Mouse (Mus musculus): ENCODE data around the gene Jag2. TPM values are rescaled to one million over a fixed set of nuclear protein-coding genes. Genes with fewer than 3 reads are reported as not detected.

Jag2 gene
- total and polyA plus RNA-seq, 2 experiments from 2014 or later, result 3.3 to 58.5 TPM

DNA sequence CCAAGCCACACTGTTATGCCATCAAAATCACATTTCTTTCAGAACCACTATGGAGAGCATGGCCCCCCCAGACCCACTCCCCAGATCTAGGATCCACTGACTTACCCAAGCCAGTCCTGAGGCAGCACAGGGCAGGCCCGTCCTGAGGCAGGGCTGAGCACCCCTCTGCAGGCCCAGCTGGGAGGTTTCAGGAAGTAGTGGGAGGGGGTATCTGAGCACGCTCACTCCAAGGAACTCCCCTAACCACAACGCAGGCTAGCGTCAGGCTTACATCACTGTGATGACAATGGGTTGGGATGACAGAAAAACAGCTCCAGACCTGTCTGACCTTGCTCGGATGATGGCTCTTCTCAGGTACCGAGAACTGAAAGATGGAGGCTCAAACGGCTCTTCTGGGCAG, 68.8 kb downstream of the Jag2 start:
- DNase-seq (ENCODE audit: low spot score) (no peak), ATAC-seq (ENCODE audit: insufficient read depth, low read depth) (no peak)
- H3K4me1 ChIP-seq (ENCODE audit: control insufficient read depth, insufficient read depth), result no peaks in the 10 kb centered on the region
- 66% methylated on average over 7 of the region's 7 CpGs for WGBS
- H3K4me2 ChIP-seq (ENCODE audit: low read depth, low read length), result peak overlapping the region; percentile 10; the same call in 1 of the 2 replicates
- peak overlapping the region; percentile 8; the same call in 1 of the 2 replicates for H3K4me3 ChIP-seq (ENCODE audit: low read depth, low read length)
- H3K36me3 ChIP-seq (replicated peaks; ENCODE audit: control insufficient read depth, insufficient read depth, low read length), result no peaks in the 10 kb centered on the region
- no peaks in the 10 kb centered on the region for H3K9me3 ChIP-seq (replicated peaks; ENCODE audit: control insufficient read depth, low read length)
- no peak overlapping the region; the same call in 1 of the 2 replicates for H3K27ac ChIP-seq (ENCODE audit: low read depth)
- no peak overlapping the region for H3K9ac ChIP-seq (replicated peaks; ENCODE audit: low read depth, low read length)
- no peaks in the 10 kb centered on the region for H3K27me3 ChIP-seq (ENCODE audit: control insufficient read depth, insufficient read depth, low read length)
- TF ChIP-seq CTCF (IDR thresholded peaks at IDR 0.05; ENCODE audit: low read depth) (no peak), EP300 (IDR thresholded peaks at IDR 0.05; ENCODE audit: low read depth) (no peak)

DNA sequence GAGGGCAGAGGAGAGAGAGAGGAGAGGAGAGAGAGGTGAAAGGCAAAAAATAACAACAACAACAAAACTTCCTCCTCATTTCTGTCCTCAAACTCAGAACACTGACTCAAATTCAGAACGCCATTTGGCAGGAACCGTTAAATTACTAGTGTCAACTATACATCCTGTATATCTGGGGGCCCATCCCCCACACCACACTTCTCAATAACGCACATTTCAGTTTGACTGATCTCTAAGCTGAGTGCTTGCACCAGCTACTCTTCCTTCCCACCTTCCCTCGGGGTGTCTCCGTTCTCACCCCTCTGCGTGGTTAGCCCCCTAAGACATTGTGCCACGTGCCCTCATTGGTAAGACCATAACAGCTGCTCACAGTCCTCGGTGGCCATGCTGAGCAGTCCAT, 69.6 kb downstream of the Jag2 start:
- H3K4me3 ChIP-seq (ENCODE audit: low read depth, low read length), result no peak overlapping the region; the same call in 1 of the 2 replicates
- WGBS, result 69% methylated on average over 8 of the region's 8 CpGs

DNA sequence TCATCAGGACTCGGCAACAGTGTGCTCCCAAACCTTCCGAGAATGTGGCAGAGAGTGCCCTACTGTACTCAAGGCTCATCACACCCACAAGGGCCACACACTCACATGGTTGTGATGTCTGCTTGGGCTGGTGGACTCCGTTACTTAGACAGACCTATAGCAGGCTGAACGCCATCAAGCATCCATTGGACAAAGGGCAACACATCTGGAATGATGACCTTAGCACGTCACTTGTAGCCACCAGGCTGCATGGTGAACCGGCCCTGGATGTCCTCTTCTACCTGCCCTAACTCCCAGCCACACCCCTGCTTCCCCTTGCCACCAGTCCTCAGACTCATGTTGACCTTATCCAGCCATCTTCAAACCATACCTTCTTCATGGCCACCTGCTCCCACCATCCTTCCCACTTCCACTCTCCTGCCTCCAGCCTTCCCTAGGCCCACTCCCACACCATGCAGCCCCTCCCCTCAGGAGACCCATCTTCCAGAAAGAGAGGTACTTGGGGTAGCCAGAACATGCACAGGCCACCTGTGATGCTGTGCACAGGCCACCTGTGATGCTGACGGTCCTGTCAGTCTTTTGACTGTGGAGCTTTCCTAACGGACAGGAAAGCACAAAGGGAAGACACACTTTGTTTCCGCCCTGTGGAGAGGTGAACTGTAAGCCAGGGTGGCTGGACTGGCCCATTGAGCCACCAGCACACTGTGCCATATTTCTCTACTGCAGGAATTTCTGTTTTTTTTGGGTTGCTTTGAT, 70.8 kb downstream of the Jag2 start:
- DNase-seq (ENCODE audit: low spot score) (no peak), ATAC-seq (ENCODE audit: insufficient read depth, low read depth) (no peak)
- Histone ChIP-seq H3K4me2 (ENCODE audit: low read depth, low read length) (peak overlapping the region; percentile 18; the same call in 1 of the 2 replicates), H3K9ac (replicated peaks; ENCODE audit: low read depth, low read length) (no peak overlapping the region), H3K9me3 (replicated peaks; ENCODE audit: control insufficient read depth, low read length) (no peaks in the 10 kb centered on the region), H3K4me3 (ENCODE audit: low read depth, low read length) (no peak overlapping the region), H3K27ac (ENCODE audit: low read depth) (no peak overlapping the region), H3K27me3 (ENCODE audit: control insufficient read depth, insufficient read depth, low read length) (no peaks in the 10 kb centered on the region), H3K36me3 (replicated peaks; ENCODE audit: control insufficient read depth, insufficient read depth, low read length) (no peaks in the 10 kb centered on the region), H3K4me1 (ENCODE audit: control insufficient read depth, insufficient read depth) (no peaks in the 10 kb centered on the region)
- TF ChIP-seq CTCF (IDR thresholded peaks at IDR 0.05; ENCODE audit: low read depth) (no peak), EP300 (IDR thresholded peaks at IDR 0.05; ENCODE audit: low read depth) (no peak)
- WGBS, result 87% methylated on average over 9 of the region's 9 CpGs

More for the DNA sequence above, 69.6 kb downstream of the Jag2 start:
- H3K27me3 ChIP-seq (ENCODE audit: control insufficient read depth, insufficient read depth, low read length), result no peaks in the 10 kb centered on the region
- no peaks in the 10 kb centered on the region for H3K36me3 ChIP-seq (replicated peaks; ENCODE audit: control insufficient read depth, insufficient read depth, low read length)
- TF ChIP-seq EP300 (IDR thresholded peaks at IDR 0.05; ENCODE audit: low read depth), result no peak
- TF ChIP-seq CTCF (IDR thresholded peaks at IDR 0.05; ENCODE audit: low read depth), result no peak
- H3K4me2 ChIP-seq (ENCODE audit: low read depth, low read length), result peak overlapping the region; percentile 10; the same call in 1 of the 2 replicates
- DNase-seq (ENCODE audit: low spot score), result no peak
- no peak for ATAC-seq (ENCODE audit: insufficient read depth, low read depth)
- H3K9me3 ChIP-seq (replicated peaks; ENCODE audit: control insufficient read depth, low read length), result no peaks in the 10 kb centered on the region
- H3K9ac ChIP-seq (replicated peaks; ENCODE audit: low read depth, low read length), result no peak overlapping the region
- H3K4me1 ChIP-seq (ENCODE audit: control insufficient read depth, insufficient read depth), result no peaks in the 10 kb centered on the region
- no peak overlapping the region; the same call in 1 of the 2 replicates for H3K27ac ChIP-seq (ENCODE audit: low read depth)

Small RNA genes lying within 50 kb of the gene (microRNA-seq; reads per million reads assigned to microRNA genes)
- not detected for gene Mir6941

Other genes with a start within 250 kb of the Jag2 start
- 10.1 and 17.6 TPM in 2 replicates for gene Cep170b, start 209.3 kb downstream of the Jag2 start, total RNA-seq (2014; rRNA removed; ENCODE audit: low replicate concordance)
- 1.8 and 2.4 TPM in 2 replicates for gene Cep170b, start 209.3 kb downstream of the Jag2 start, polyA plus RNA-seq (2015; fragmentation: Nextera tagmentation; extraction: Ambion mirVana)
- 6.8 and 7.2 TPM in 2 replicates for gene Pld4, start 169.1 kb downstream of the Jag2 start, total RNA-seq (2014; rRNA removed; ENCODE audit: low replicate concordance)
- 3.4 and 4.7 TPM in 2 replicates for gene Pld4, start 169.1 kb downstream of the Jag2 start, polyA plus RNA-seq (2015; fragmentation: Nextera tagmentation; extraction: Ambion mirVana)
- gene Ahnak2, start 127.1 kb downstream of the Jag2 start, total RNA-seq (2014; rRNA removed; ENCODE audit: low replicate concordance), result 6.8 and 10.5 TPM in 2 replicates
- 2.3 and 2.4 TPM in 2 replicates for gene Ahnak2, start 127.1 kb downstream of the Jag2 start, polyA plus RNA-seq (2015; fragmentation: Nextera tagmentation; extraction: Ambion mirVana)
- gene Clba1, start 120.8 kb downstream of the Jag2 start, total RNA-seq (2014; rRNA removed; ENCODE audit: low replicate concordance), result 7.1 and 9.4 TPM in 2 replicates
- gene Clba1, start 120.8 kb downstream of the Jag2 start, polyA plus RNA-seq (2015; fragmentation: Nextera tagmentation; extraction: Ambion mirVana), result 6.7 and 8.2 TPM in 2 replicates
- 27.7 and 32.2 TPM in 2 replicates for gene Cdca4, start 100.4 kb downstream of the Jag2 start, total RNA-seq (2014; rRNA removed; ENCODE audit: low replicate concordance)
- gene Cdca4, start 100.4 kb downstream of the Jag2 start, polyA plus RNA-seq (2015; fragmentation: Nextera tagmentation; extraction: Ambion mirVana), result 18.6 and 19.1 TPM in 2 replicates
- gene Gpr132, start 61.5 kb downstream of the Jag2 start, total RNA-seq (2014; rRNA removed; ENCODE audit: low replicate concordance), result 0.38 TPM in 1 of 2 replicates, not detected in the other
- 0.04 TPM in 1 of 2 replicates, not detected in the other for gene Gpr132, start 61.5 kb downstream of the Jag2 start, polyA plus RNA-seq (2015; fragmentation: Nextera tagmentation; extraction: Ambion mirVana)
- 13.5 and 33.9 TPM in 2 replicates for gene Nudt14, start 12.3 kb upstream of the Jag2 start, total RNA-seq (2014; rRNA removed; ENCODE audit: low replicate concordance)
- 28.2 and 33.2 TPM in 2 replicates for gene Nudt14, start 12.3 kb upstream of the Jag2 start, polyA plus RNA-seq (2015; fragmentation: Nextera tagmentation; extraction: Ambion mirVana)
- gene Btbd6, start 46.7 kb upstream of the Jag2 start, total RNA-seq (2014; rRNA removed; ENCODE audit: low replicate concordance), result 62.7 and 70.2 TPM in 2 replicates
- 20.4 and 21.6 TPM in 2 replicates for gene Btbd6, start 46.7 kb upstream of the Jag2 start, polyA plus RNA-seq (2015; fragmentation: Nextera tagmentation; extraction: Ambion mirVana)
- gene Brf1, start 70.9 kb upstream of the Jag2 start, total RNA-seq (2014; rRNA removed; ENCODE audit: low replicate concordance), result 26.0 and 51.9 TPM in 2 replicates
- 24.5 TPM in 2 replicates for gene Brf1, start 70.9 kb upstream of the Jag2 start, polyA plus RNA-seq (2015; fragmentation: Nextera tagmentation; extraction: Ambion mirVana)
- 20.4 and 38.5 TPM in 2 replicates for gene Pacs2, start 84.7 kb upstream of the Jag2 start, total RNA-seq (2014; rRNA removed; ENCODE audit: low replicate concordance)
- 4.3 and 5.1 TPM in 2 replicates for gene Pacs2, start 84.7 kb upstream of the Jag2 start, polyA plus RNA-seq (2015; fragmentation: Nextera tagmentation; extraction: Ambion mirVana)
- gene Tex22, start 144.7 kb upstream of the Jag2 start, total RNA-seq (2014; rRNA removed; ENCODE audit: low replicate concordance), result not detected in 2 replicates
- not detected in 2 replicates for gene Tex22, start 144.7 kb upstream of the Jag2 start, polyA plus RNA-seq (2015; fragmentation: Nextera tagmentation; extraction: Ambion mirVana)
- 26.3 and 32.0 TPM in 2 replicates for gene Mta1, start 168.5 kb upstream of the Jag2 start, total RNA-seq (2014; rRNA removed; ENCODE audit: low replicate concordance)
- gene Mta1, start 168.5 kb upstream of the Jag2 start, polyA plus RNA-seq (2015; fragmentation: Nextera tagmentation; extraction: Ambion mirVana), result 10.9 and 11.8 TPM in 2 replicates
- gene Crip2, start 210.5 kb upstream of the Jag2 start, total RNA-seq (2014; rRNA removed; ENCODE audit: low replicate concordance), result 1,394 and 1,556 TPM in 2 replicates
- gene Crip2, start 210.5 kb upstream of the Jag2 start, polyA plus RNA-seq (2015; fragmentation: Nextera tagmentation; extraction: Ambion mirVana), result 2,321 and 2,395 TPM in 2 replicates
- gene Crip1, start 216.5 kb upstream of the Jag2 start, total RNA-seq (2014; rRNA removed; ENCODE audit: low replicate concordance), result 286 and 487 TPM in 2 replicates
- 831 and 871 TPM in 2 replicates for gene Crip1, start 216.5 kb upstream of the Jag2 start, polyA plus RNA-seq (2015; fragmentation: Nextera tagmentation; extraction: Ambion mirVana)
- 6.7 and 16.5 TPM in 2 replicates for gene Tedc1, start 226.6 kb upstream of the Jag2 start, total RNA-seq (2014; rRNA removed; ENCODE audit: low replicate concordance)
- gene Tedc1, start 226.6 kb upstream of the Jag2 start, polyA plus RNA-seq (2015; fragmentation: Nextera tagmentation; extraction: Ambion mirVana), result 4.5 and 4.9 TPM in 2 replicates